Mouse (Mus musculus) midbrain, embryonic 13.5 days (tissue): Measurements from ENCODE around the gene Lrch4. TPM values are rescaled to one million over a fixed set of nuclear protein-coding genes. Genes with fewer than 3 reads are reported as not detected.

Experiments used
- ATAC-seq: fragments of 200-750 bp; cut with Nextera tagmentation; 2 replicates; pipeline ENCODE4 v1.8.0; 2017; ENCODE audit warnings: mild to moderate bottlenecking, moderate TSS enrichment, moderate library complexity
- H3K27ac ChIP-seq: fragments of 300-500 bp; sonication (generic); 2 replicates; pipeline ENCODE4 v1.5.1; 2015; ENCODE audit warnings: inconsistent platforms, mild to moderate bottlenecking, moderate library complexity
- H3K27me3 ChIP-seq: fragments of 300-500 bp; sonication (generic); 2 replicates; pipeline ENCODE4 v1.6.1; 2015; ENCODE audit warnings: mild to moderate bottlenecking, inconsistent platforms
- H3K36me3 ChIP-seq: fragments of 300-500 bp; sonication (generic); 2 replicates; pipeline ENCODE4 v1.6.1; 2015; ENCODE audit warnings: mild to moderate bottlenecking, inconsistent platforms
- H3K4me1 ChIP-seq: fragments of 300-500 bp; sonication (generic); replicated peaks from 2 replicates; pipeline ENCODE4 v1.6.1; 2015; ENCODE audit warnings: inconsistent platforms
- H3K4me2 ChIP-seq: fragments of 300-500 bp; sonication (generic); replicated peaks from 2 replicates; pipeline ENCODE4 v1.6.1; 2015; ENCODE audit warnings: moderate library complexity, mild to moderate bottlenecking, inconsistent platforms
- H3K4me3 ChIP-seq: fragments of 300-500 bp; sonication (generic); replicated peaks from 2 replicates; pipeline ENCODE4 v1.5.1; 2015; ENCODE audit warnings: mild to moderate bottlenecking, inconsistent platforms
- H3K9ac ChIP-seq: fragments of 300-500 bp; sonication (generic); replicated peaks from 2 replicates; pipeline ENCODE4 v1.6.1; 2015; ENCODE audit warnings: mild to moderate bottlenecking, inconsistent platforms
- H3K9me3 ChIP-seq: fragments of 300-500 bp; sonication (generic); 2 replicates; pipeline ENCODE4 v1.6.1; 2016; ENCODE audit warnings: mild to moderate bottlenecking, inconsistent platforms
- WGBS: fragments of 180-500 bp; shearing (Covaris S2); methylation state at CpG from one replicate; pipeline ENCODE4 v1.1.7; 2015; 5-methylcytosine and 5-hydroxymethylcytosine counted together
- polyA plus RNA-seq: library from polyadenylated mRNA; unstranded; fragments of >200 nt; fragmentation: Nextera tagmentation; extraction: Ambion mirVana; gene quantifications from 2 replicates; pipeline ENCODE4 v1.2.1, GENCODE M21; 2015

Lrch4 gene
- polyA plus RNA-seq, 1 experiment from 2014 or later, result 21.4 TPM

DNA sequence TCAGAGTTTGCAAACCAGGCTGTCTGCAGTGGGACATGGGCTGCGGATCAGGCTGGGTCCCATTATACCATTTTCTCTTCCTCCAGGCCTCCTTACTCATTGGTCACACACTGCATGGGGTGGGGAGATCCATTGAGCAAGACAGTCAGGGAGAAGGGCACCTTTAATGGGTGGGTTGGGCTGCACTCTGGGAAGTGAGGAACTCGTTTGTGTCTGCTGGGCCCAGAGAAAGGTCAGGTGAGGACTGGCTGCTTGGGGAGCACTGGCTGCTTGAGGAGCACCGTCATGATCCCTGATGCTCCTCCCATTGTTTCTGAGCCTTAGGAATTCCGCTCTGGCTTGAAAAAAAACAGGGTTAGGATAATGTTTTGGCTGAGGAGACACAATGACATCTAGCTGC is 14.0 kb downstream of the Lrch4 start:
- peaks cover 49% of the 10 kb centered on the region for H3K27me3 ChIP-seq
- H3K9ac ChIP-seq, result no peak overlapping the region
- ATAC-seq, result no peak
- no peak overlapping the region for H3K4me3 ChIP-seq
- 51% methylated on average over 4 of the region's 4 CpGs for WGBS
- peaks cover 48% of the 10 kb centered on the region for H3K36me3 ChIP-seq
- no peaks in the 10 kb centered on the region for H3K9me3 ChIP-seq
- no peak overlapping the region for H3K27ac ChIP-seq
- no peak overlapping the region for H3K4me2 ChIP-seq
- H3K4me1 ChIP-seq, result peaks cover 11% of the 10 kb centered on the region

- H3K4me1 ChIP-seq, result peaks cover 23% of the 10 kb centered on the region
- H3K4me2 ChIP-seq, result no peak overlapping the region
- ATAC-seq, result no peak
- H3K9me3 ChIP-seq, result no peaks in the 10 kb centered on the region
- H3K9ac ChIP-seq, result no peak overlapping the region
- H3K27ac ChIP-seq, result no peak overlapping the region
- 34% methylated on average over 19 of the region's 19 CpGs for WGBS
- peaks cover 32% of the 10 kb centered on the region for H3K36me3 ChIP-seq
- no peak overlapping the region for H3K4me3 ChIP-seq
- peaks cover 49% of the 10 kb centered on the region for H3K27me3 ChIP-seq
Measured at GRCm38 (mm10) chr5:137644484-137644883, 15.6 kb downstream of the Lrch4 start.

DNA sequence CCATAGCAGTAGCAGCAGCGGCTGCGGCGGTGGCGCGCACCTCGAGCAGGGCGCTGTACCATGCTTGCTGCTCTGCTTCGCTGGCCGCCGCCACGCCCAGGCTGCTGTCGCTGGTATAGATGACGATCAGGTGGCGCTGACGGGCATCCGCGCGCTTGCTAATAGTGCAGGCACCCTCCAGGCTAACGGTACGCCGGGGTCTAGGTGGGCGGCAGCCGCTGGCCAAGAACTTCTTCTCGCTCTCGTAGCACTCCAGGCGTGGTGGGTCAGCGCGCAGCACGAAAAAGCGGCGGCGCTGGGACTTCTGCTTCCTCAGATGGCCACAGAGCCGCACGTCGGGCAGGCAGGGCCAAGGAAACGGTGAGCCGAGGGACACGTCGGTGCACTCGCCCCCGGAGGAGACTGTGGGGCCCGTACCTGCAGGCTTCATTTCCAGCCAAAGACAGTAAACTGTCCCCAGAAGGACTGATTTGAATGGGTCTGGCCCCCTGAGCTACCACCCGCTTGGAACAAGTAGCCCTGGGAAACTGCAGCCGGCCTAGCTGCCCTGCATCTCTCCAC is 16.2 kb downstream of the Lrch4 start:
- WGBS, result 3% methylated on average over 44 of the region's 44 CpGs
- Histone ChIP-seq H3K4me1 (peaks cover 30% of the 10 kb centered on the region), H3K9ac (peak overlapping the region; percentile 55), H3K36me3 (peaks cover 25% of the 10 kb centered on the region), H3K27ac (no peak overlapping the region), H3K4me2 (peak overlapping the region; percentile 46), H3K4me3 (peak overlapping the region; percentile 31), H3K27me3 (peaks cover 49% of the 10 kb centered on the region), H3K9me3 (no peaks in the 10 kb centered on the region)
- ATAC-seq, result 0 out of 2 replicates have a peak, but pooled peaks have one; percentile 25

DNA sequence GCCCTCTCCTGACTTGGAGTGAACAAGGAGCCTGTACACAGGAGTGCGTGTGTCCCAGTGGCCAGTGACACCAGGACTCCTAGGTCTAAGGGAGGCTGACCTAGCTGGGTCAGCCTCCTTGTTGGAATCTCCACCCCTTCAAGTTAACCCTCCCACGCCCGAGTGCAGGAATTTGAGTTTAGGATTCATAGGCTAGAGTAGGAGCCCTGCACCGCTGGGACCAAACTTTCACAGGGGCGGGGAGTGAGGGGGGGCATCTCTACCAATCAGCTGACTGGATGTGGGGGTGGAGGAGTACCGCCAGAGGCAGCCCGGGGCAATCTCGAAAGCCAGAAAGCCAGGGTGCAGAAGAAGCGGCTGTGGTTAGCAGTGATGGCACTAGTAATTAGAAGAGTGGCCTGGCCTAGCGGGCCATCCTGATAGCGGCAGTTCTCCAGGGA is 16.8 kb downstream of the Lrch4 start, which contains the start of gene Irs3:
Gene Irs3 (minus strand): TSS at position 63 of the 440 bp plus-strand sequence.
- peaks cover 34% of the 10 kb centered on the region for H3K4me1 ChIP-seq
- H3K9ac ChIP-seq, result peak within 1 kb of the TSS; percentile 55
- H3K36me3 ChIP-seq, result peaks cover 20% of the 10 kb centered on the region
- peak within 1 kb of the TSS; percentile 31 for H3K4me3 ChIP-seq
- peaks cover 49% of the 10 kb centered on the region for H3K27me3 ChIP-seq
- no peak within 1 kb of the TSS for H3K27ac ChIP-seq
- H3K4me2 ChIP-seq, result peak within 1 kb of the TSS; percentile 46
- ATAC-seq, result no peak
- 13% methylated on average over 11 of the region's 11 CpGs for WGBS
- no peaks in the 10 kb centered on the region for H3K9me3 ChIP-seq

- H3K36me3 ChIP-seq, result peaks cover 15% of the 10 kb centered on the region
- 0 out of 2 replicates have a peak overlapping the region, but pooled peaks have one; percentile 16 for H3K9ac ChIP-seq
- no peak overlapping the region for H3K27ac ChIP-seq
- WGBS, result 77% methylated on average over 9 of the region's 9 CpGs
- H3K4me3 ChIP-seq, result no peak overlapping the region
- peak; percentile 41; the same call in 1 of the 2 replicates for ATAC-seq
- H3K4me1 ChIP-seq, result peaks cover 34% of the 10 kb centered on the region
- H3K4me2 ChIP-seq, result no peak overlapping the region
- no peaks in the 10 kb centered on the region for H3K9me3 ChIP-seq
- H3K27me3 ChIP-seq, result peaks cover 46% of the 10 kb centered on the region
Measured at GRCm38 (mm10) chr5:137647827-137648601, 19.1 kb downstream of the Lrch4 start.

GRCm38 (mm10) chr5:137649251-137649650 is 20.3 kb downstream of the Lrch4 start:
- Histone ChIP-seq H3K4me1 (peaks cover 34% of the 10 kb centered on the region), H3K4me3 (no peak overlapping the region), H3K4me2 (no peak overlapping the region), H3K27me3 (peaks cover 34% of the 10 kb centered on the region), H3K9ac (no peak overlapping the region), H3K36me3 (peaks cover 25% of the 10 kb centered on the region), H3K27ac (peak overlapping the region; percentile 25), H3K9me3 (no peaks in the 10 kb centered on the region)
- no peak for ATAC-seq
- WGBS, result 26% methylated on average over 4 of the region's 4 CpGs

GRCm38 (mm10) chr5:137649669-137650571 is 21.0 kb downstream of the Lrch4 start:
- Histone ChIP-seq H3K9ac (peak overlapping the region; percentile 32; the same call in 1 of the 2 replicates), H3K36me3 (peaks cover 29% of the 10 kb centered on the region), H3K27ac (peak overlapping the region; percentile 51), H3K27me3 (peaks cover 27% of the 10 kb centered on the region), H3K4me1 (peaks cover 33% of the 10 kb centered on the region), H3K9me3 (no peaks in the 10 kb centered on the region), H3K4me2 (peak overlapping the region; percentile 34), H3K4me3 (no peak overlapping the region)
- 0 out of 2 replicates have a peak, but pooled peaks have one; percentile 13 for ATAC-seq
- 11% methylated on average over 17 of the region's 18 CpGs for WGBS

- Histone ChIP-seq H3K9me3 (no peaks in the 10 kb centered on the region), H3K27me3 (peaks cover 1% of the 10 kb centered on the region; the same call in 1 of the 2 replicates), H3K4me1 (peaks cover 23% of the 10 kb centered on the region), H3K36me3 (peaks cover 39% of the 10 kb centered on the region), H3K4me3 (no peak overlapping the region), H3K27ac (no peak overlapping the region), H3K4me2 (no peak overlapping the region), H3K9ac (no peak overlapping the region)
- ATAC-seq, result 0 out of 2 replicates have a peak, but pooled peaks have one; percentile 34
- WGBS, result 22% methylated on average over 3 of the region's 3 CpGs
Measured at GRCm38 (mm10) chr5:137652474-137652873, 23.6 kb downstream of the Lrch4 start.

GRCm38 (mm10) chr5:137653366-137653765 is 24.4 kb downstream of the Lrch4 start:
- H3K36me3 ChIP-seq, result peaks cover 41% of the 10 kb centered on the region
- no peak for ATAC-seq
- H3K4me3 ChIP-seq, result no peak overlapping the region
- 90% methylated on average over 10 of the region's 10 CpGs for WGBS
- H3K27ac ChIP-seq, result no peak overlapping the region
- H3K9me3 ChIP-seq, result no peaks in the 10 kb centered on the region
- H3K4me1 ChIP-seq, result peaks cover 18% of the 10 kb centered on the region
- no peak overlapping the region for H3K9ac ChIP-seq
- no peaks in the 10 kb centered on the region for H3K27me3 ChIP-seq
- no peak overlapping the region for H3K4me2 ChIP-seq

- Histone ChIP-seq H3K4me3 (no peak overlapping the region), H3K36me3 (peaks cover 55% of the 10 kb centered on the region), H3K4me2 (no peak overlapping the region), H3K27me3 (no peaks in the 10 kb centered on the region), H3K4me1 (peaks cover 8% of the 10 kb centered on the region), H3K9me3 (no peaks in the 10 kb centered on the region), H3K9ac (no peak overlapping the region), H3K27ac (no peak overlapping the region)
- 78% methylated on average over 7 of the region's 7 CpGs for WGBS
- ATAC-seq, result no peak
Measured at GRCm38 (mm10) chr5:137654746-137655145, 25.8 kb downstream of the Lrch4 start.

DNA sequence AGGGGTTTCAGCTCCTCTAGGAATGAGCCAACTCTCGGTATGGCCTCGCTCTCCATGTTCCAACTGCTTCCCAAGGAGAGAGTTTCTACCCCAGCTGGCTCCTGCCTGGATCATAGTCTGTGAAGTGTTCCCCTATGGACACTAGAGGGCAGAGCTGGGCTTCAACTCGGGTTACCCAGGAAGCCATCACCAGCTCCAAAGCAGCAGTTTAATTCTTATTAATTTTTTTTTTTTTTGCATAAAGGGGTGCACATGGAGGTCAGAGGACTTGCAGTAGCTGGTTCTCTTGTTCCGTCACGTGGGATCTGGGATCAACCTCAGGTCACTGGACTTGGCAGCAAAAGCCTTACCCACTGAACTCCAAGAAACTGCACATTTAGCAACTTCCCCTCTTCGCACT is 28.1 kb downstream of the Lrch4 start:
- H3K9ac ChIP-seq, result no peak overlapping the region
- ATAC-seq, result peak; percentile 51

More for the DNA sequence above, 28.1 kb downstream of the Lrch4 start:
- H3K27ac ChIP-seq, result no peak overlapping the region
- no peaks in the 10 kb centered on the region for H3K9me3 ChIP-seq
- H3K4me2 ChIP-seq, result no peak overlapping the region
- H3K4me3 ChIP-seq, result no peak overlapping the region
- WGBS, result 37% methylated on average over 6 of the region's 6 CpGs
- no peaks in the 10 kb centered on the region for H3K4me1 ChIP-seq
- no peaks in the 10 kb centered on the region for H3K27me3 ChIP-seq
- H3K36me3 ChIP-seq, result peaks cover 65% of the 10 kb centered on the region
